Mouse (Mus musculus) CH12.LX (cell line): ENCODE results near the gene Arhgef39.

Experiments
- CTCF ChIP-seq, 2 experiments: IDR thresholded peaks in 1 of 2; conservative IDR thresholded peaks in 1 of 2; 2 replicates each; pipeline ENCODE4 v1.5.1; 2011 to 2012; ENCODE audit warnings: low read depth in 2 of 2, low read length in 2 of 2, improper control_type of control experiment in 1 of 2, inconsistent platforms in 1 of 2, mild to moderate bottlenecking in 1 of 2, moderate library complexity in 1 of 2
- NELFE ChIP-seq: IDR thresholded peaks from 2 replicates; pipeline ENCODE4 v1.6.1; 2011; ENCODE audit warnings: low read depth, low read length, improper control_type of control experiment
- POLR2A ChIP-seq: IDR thresholded peaks from 2 replicates; pipeline ENCODE4 v1.6.1; 2011; ENCODE audit warnings: low read depth, mild to moderate bottlenecking, improper control_type of control experiment, low read length
- SMC3 ChIP-seq: IDR thresholded peaks from 2 replicates; pipeline ENCODE4 v1.6.1; 2011; ENCODE audit warnings: low read depth, low read length, improper control_type of control experiment
- USF1 ChIP-seq: IDR thresholded peaks from 2 replicates; pipeline ENCODE4 v1.6.1; 2014; ENCODE audit warnings: low read depth, mild to moderate bottlenecking, inconsistent platforms, low read length, improper control_type of control experiment

DNA sequence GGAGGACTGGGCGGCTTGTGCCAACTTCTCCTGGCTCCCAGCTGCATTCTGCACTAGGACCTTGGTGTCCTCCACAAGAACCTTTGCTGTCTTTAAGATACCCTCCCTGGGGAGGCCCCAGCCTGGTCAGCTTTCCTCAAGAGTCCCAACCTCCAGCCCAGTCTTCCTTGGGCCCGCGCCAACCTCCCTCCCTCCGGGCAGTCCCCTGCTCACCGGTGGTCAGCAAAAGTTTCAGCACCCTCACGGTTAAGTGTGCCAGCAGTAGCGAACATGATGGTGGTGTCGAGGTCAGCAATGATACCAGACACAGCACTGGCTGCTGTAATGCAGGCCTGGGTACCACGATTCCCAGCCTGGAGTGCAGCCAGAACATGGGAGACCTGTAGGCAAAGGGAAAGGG lies 36.5 kb upstream of the Arhgef39 start:
- TF ChIP-seq CTCF (conservative IDR thresholded peaks at IDR 0.05 in 1 of 2, IDR thresholded peaks at IDR 0.05 in 1 of 2; ENCODE audit: low read depth in 2 of 2, low read length in 2 of 2), result no peak
- TF ChIP-seq SMC3, result no peak
- TF ChIP-seq NELFE, result no peak
- TF ChIP-seq POLR2A, result no peak
- no peak for TF ChIP-seq USF1
